Mouse (Mus musculus) kidney, adult 2 months (tissue): ENCODE measurements around the gene Hhat. TPM values are rescaled to one million over a fixed set of nuclear protein-coding genes. Genes with fewer than 3 reads are reported as not detected.

Experiments used
- DNase-seq: peaks from one replicate; pipeline ENCODE4 v3.0.0; 2021
- H3K27ac ChIP-seq: fragments of 200-500 bp; 2 replicates; pipeline ENCODE4 v1.5.1; 2012; ENCODE audit warnings: low read depth, low read length, control low read depth, inconsistent platforms; ENCODE audit not compliant: insufficient read depth
- H3K27me3 ChIP-seq: fragments of 200-500 bp; replicated peaks from 2 replicates; pipeline ENCODE4 v1.6.1; 2012; ENCODE audit warnings: mild to moderate bottlenecking, moderate library complexity, low read length, inconsistent platforms; ENCODE audit not compliant: control insufficient read depth, insufficient read depth
- H3K36me3 ChIP-seq: fragments of 200-500 bp; 2 replicates; pipeline ENCODE4 v1.6.1; 2012; ENCODE audit warnings: mild to moderate bottlenecking, moderate library complexity, low read length, inconsistent platforms; ENCODE audit not compliant: control insufficient read depth, insufficient read depth
- H3K4me1 ChIP-seq: fragments of 200-500 bp; 2 replicates; pipeline ENCODE4 v1.6.1; 2011; ENCODE audit warnings: low read length; ENCODE audit not compliant: control insufficient read depth, insufficient read depth
- H3K4me3 ChIP-seq: fragments of 200-500 bp; 2 replicates; pipeline ENCODE4 v1.5.1; 2011; ENCODE audit warnings: mild to moderate bottlenecking, low read depth, low read length, control low read depth; ENCODE audit not compliant: insufficient read depth
- CTCF ChIP-seq: fragments of 200-500 bp; conservative IDR thresholded peaks from 2 replicates; pipeline ENCODE4 v1.5.1; 2011; ENCODE audit warnings: low read depth, mild to moderate bottlenecking, control low read depth, low read length, moderate library complexity, mixed read lengths; ENCODE audit not compliant: insufficient read depth, insufficient read length
- POLR2A ChIP-seq: fragments of 200-500 bp; IDR thresholded peaks from one replicate; pipeline ENCODE4 v1.6.1; 2011; ENCODE audit warnings: low read depth, low read length, control low read depth
- WGBS: fragments of 180-500 bp; shearing (Covaris S2); methylation state at CpG from one replicate; pipeline ENCODE4 v1.1.7; 2018; 5-methylcytosine and 5-hydroxymethylcytosine counted together
- polyA plus RNA-seq: library from polyadenylated mRNA; depleted of rRNA; stranded (reverse); fragments of >200 nt; gene quantifications from 2 replicates; pipeline ENCODE4 v1.2.3, GENCODE M21; 2012

The Hhat gene
- polyA plus RNA-seq, 1 experiment: 4.9 TPM

- no peak for DNase-seq
- no peaks in the 10 kb centered on the region for H3K27me3 ChIP-seq
- H3K36me3 ChIP-seq: no peaks in the 10 kb centered on the region
- 29% methylated on average over 1 of the region's 1 CpGs for WGBS
- H3K4me1 ChIP-seq: no peaks in the 10 kb centered on the region
- H3K4me3 ChIP-seq: no peak overlapping the region
- H3K27ac ChIP-seq: no peak overlapping the region
- TF ChIP-seq POLR2A (no peak), CTCF (peak; percentile 51; the same call in 1 of the 2 replicates)
Measured at GRCm38 (mm10) chr1:192546843-192547242, 224.2 kb downstream of the Hhat start.

GRCm38 (mm10) chr1:192544901-192545300, 226.1 kb downstream of the Hhat start:
- Histone ChIP-seq H3K27ac (no peak overlapping the region), H3K4me1 (no peaks in the 10 kb centered on the region), H3K27me3 (no peaks in the 10 kb centered on the region), H3K36me3 (no peaks in the 10 kb centered on the region), H3K4me3 (no peak overlapping the region)
- WGBS: 81% methylated on average over 7 of the region's 7 CpGs
- TF ChIP-seq CTCF (no peak), POLR2A (no peak)
- no peak for DNase-seq

- Histone ChIP-seq H3K4me1 (no peaks in the 10 kb centered on the region), H3K36me3 (no peaks in the 10 kb centered on the region), H3K27me3 (no peaks in the 10 kb centered on the region), H3K4me3 (no peak overlapping the region), H3K27ac (no peak overlapping the region)
- 70% methylated on average over 9 of the region's 9 CpGs for WGBS
- DNase-seq: no peak
- no peak for TF ChIP-seq POLR2A
- no peak for TF ChIP-seq CTCF
Measured at GRCm38 (mm10) chr1:192544091-192544490, 226.9 kb downstream of the Hhat start.

DNA sequence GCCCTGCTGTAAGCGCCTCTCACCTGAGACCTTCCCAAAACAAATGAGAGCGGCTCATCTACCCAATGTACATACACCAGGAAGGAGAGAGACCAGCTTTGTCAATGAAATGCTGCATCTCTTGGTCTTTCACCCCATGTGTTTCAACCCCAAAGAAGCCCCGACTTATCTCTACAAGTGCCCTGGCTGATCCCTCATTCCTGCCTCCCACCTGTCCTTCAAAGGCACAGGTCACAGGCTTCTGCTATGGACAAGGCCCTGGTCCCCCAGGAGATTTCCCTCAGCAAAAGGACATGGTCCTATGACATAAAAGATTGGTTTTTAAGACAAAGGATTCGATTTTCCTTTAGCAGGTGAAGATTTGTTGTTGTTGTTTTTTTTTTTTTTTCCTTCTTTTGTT, 227.3 kb downstream of the Hhat start:
- TF ChIP-seq CTCF: no peak
- Histone ChIP-seq H3K27ac (no peak overlapping the region), H3K4me1 (no peaks in the 10 kb centered on the region), H3K27me3 (no peaks in the 10 kb centered on the region), H3K36me3 (no peaks in the 10 kb centered on the region), H3K4me3 (no peak overlapping the region)
- 83% methylated on average over 4 of the region's 4 CpGs for WGBS
- no peak for DNase-seq

DNA sequence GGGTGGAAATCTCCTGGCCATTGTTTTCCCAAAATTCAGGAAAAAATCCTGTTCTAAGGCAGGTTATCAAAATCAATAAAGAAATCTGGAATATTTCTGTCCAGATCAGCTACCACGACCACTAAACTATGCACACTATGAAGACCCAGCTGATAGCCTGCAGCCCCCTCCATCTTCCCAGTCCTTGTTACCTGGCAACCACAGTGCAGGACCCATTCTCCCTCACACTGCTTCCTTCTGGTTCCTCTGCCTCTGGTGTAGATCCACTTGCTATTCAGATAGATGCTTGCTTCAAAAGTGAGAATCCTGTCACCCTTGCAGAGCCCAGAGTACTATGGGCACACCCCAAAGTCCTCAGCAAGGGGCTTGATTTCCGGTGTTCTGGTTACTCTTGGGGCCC, 228.9 kb downstream of the Hhat start:
- no peak for TF ChIP-seq CTCF
- TF ChIP-seq POLR2A: no peak
- H3K27ac ChIP-seq: no peak overlapping the region
- WGBS: 83% methylated on average over 2 of the region's 2 CpGs
- H3K4me3 ChIP-seq: no peak overlapping the region
- no peak for DNase-seq
- H3K4me1 ChIP-seq: no peaks in the 10 kb centered on the region
- H3K27me3 ChIP-seq: no peaks in the 10 kb centered on the region
- no peaks in the 10 kb centered on the region for H3K36me3 ChIP-seq

- Histone ChIP-seq H3K4me3 (no peak overlapping the region), H3K27me3 (no peaks in the 10 kb centered on the region), H3K36me3 (no peaks in the 10 kb centered on the region), H3K27ac (no peak overlapping the region), H3K4me1 (no peaks in the 10 kb centered on the region)
- WGBS: 64% methylated on average over 7 of the region's 7 CpGs
- DNase-seq: no peak
- no peak for TF ChIP-seq POLR2A
- TF ChIP-seq CTCF: no peak
Measured at GRCm38 (mm10) chr1:192537169-192537568, 233.9 kb downstream of the Hhat start.

DNA sequence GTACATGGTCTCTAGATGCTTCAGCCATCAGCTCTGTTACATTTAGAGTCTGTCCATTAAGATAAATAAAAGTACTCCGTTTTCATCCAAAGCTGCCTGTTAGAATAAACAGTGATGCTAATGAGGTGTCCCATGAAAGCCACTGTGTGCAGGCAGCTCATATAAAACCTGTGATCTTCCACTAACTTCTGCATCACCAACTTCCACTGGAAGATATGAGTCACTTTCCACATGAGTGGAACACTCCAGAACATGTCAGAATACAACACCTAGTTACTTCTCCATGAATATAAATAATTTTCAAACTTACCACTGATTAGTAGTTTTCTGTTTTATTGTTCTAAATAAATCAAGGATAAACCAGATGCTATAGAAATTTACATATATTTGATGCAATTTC, 234.6 kb downstream of the Hhat start:
- Histone ChIP-seq H3K27ac (no peak overlapping the region), H3K4me1 (no peaks in the 10 kb centered on the region), H3K4me3 (no peak overlapping the region), H3K27me3 (no peaks in the 10 kb centered on the region), H3K36me3 (no peaks in the 10 kb centered on the region)
- no peak for DNase-seq
- no peak for TF ChIP-seq CTCF
- TF ChIP-seq POLR2A: no peak
- WGBS: 58% methylated on average over 1 of the region's 1 CpGs

- H3K36me3 ChIP-seq: no peaks in the 10 kb centered on the region
- DNase-seq: no peak
- H3K27ac ChIP-seq: no peak overlapping the region
- no peak for TF ChIP-seq CTCF
- TF ChIP-seq POLR2A: no peak
- no peaks in the 10 kb centered on the region for H3K4me1 ChIP-seq
- no peak overlapping the region for H3K4me3 ChIP-seq
- H3K27me3 ChIP-seq: no peaks in the 10 kb centered on the region
Measured at GRCm38 (mm10) chr1:192533016-192533415, 238.0 kb downstream of the Hhat start.
